ENCODE assay signal across 13 mouse cellular contexts in genomic region chr2:91942356-91942755, GRCm38 (mm10). TPM values are rescaled to one million over a fixed set of nuclear protein-coding genes. Genes with fewer than 3 reads are reported as not detected.
DNase-seq lines count a peak whose midpoint lies in the region; ATAC-seq and TF ChIP-seq lines count a peak whose summit lies in the region.
"Had no signal": no experiment of that assay in that cellular context is flagged by ENCODE, and none has a peak within 500 bp of the region (broad histone marks: within the 10 kb centered on the region; RNA-seq: fewer than 3 reads in every experiment).

No protein-coding gene starts in this region.

- no peak for TF ChIP-seq EP300 in liver, embryonic 14.5 days (IDR thresholded peaks at IDR 0.05; ENCODE audit: low read depth)

- peak; percentile 5 for DNase-seq in gastrocnemius, postnatal 25 days
- no peak for DNase-seq in gastrocnemius, postnatal 4 days (ENCODE audit: low spot score in 2 of 2)
- DNase-seq in liver, embryonic 14.5 days (ENCODE audit: low read depth in 3 of 3, low spot score in 3 of 3) = no peak
- DNase-seq in liver = no peak
- no peak for DNase-seq in G1E (ENCODE audit: low spot score)
- no peak for DNase-seq in spleen, postnatal 4 days (ENCODE audit: low spot score in 2 of 2)
- no peak for DNase-seq in forebrain, embryonic 14.5 days (ENCODE audit: low spot score)

- no peak overlapping the region for H3K27ac ChIP-seq in liver, embryonic 14.5 days
- no peak overlapping the region for H3K27ac ChIP-seq in forebrain, embryonic 14.5 days (ENCODE audit: low read depth, low read length)
- H3K27ac ChIP-seq: embryonic facial prominence, embryonic 13.5 days; lung, embryonic 15.5 days; stomach, embryonic 15.5 days had no signal

- TF ChIP-seq CTCF in liver, embryonic 14.5 days (IDR thresholded peaks at IDR 0.05; ENCODE audit: low read depth) = peak; percentile 76
- TF ChIP-seq CTCF in G1E (IDR thresholded peaks at IDR 0.05; ENCODE audit: low read depth, low read length) = peak; percentile 41

- 81% methylated on average over 6 of the region's 6 CpGs for WGBS in liver, embryonic 14.5 days (ENCODE audit: insufficient replicate concordance)
- WGBS in forebrain, embryonic 14.5 days = 69% methylated on average over 6 of the region's 6 CpGs

- H3K4me2 ChIP-seq in liver, embryonic 14.5 days (ENCODE audit: low read depth) = no peak overlapping the region
- H3K4me2 ChIP-seq in forebrain, embryonic 14.5 days (ENCODE audit: low read length) = no peak overlapping the region
- H3K4me2 ChIP-seq: embryonic facial prominence, embryonic 13.5 days; lung, embryonic 15.5 days; stomach, embryonic 15.5 days had no signal

- H3K4me3 ChIP-seq in liver, embryonic 14.5 days (ENCODE audit: insufficient read depth in 1 of 2, low read depth in 2 of 2, low read length in 2 of 2) = no peak overlapping the region
- H3K4me3 ChIP-seq in G1E (ENCODE audit: low read depth, low read length) = no peak overlapping the region
- no peak overlapping the region for H3K4me3 ChIP-seq in forebrain, embryonic 14.5 days (ENCODE audit: low read depth, low read length)
- H3K4me3 ChIP-seq: embryonic facial prominence, embryonic 13.5 days; lung, embryonic 15.5 days; stomach, embryonic 15.5 days had no signal

- no peaks in the 10 kb centered on the region for H3K27me3 ChIP-seq in liver, embryonic 14.5 days (ENCODE audit: control insufficient read depth, insufficient read depth, low read length)
- no peaks in the 10 kb centered on the region for H3K27me3 ChIP-seq in G1E (ENCODE audit: insufficient read depth, low read length)
- no peaks in the 10 kb centered on the region for H3K27me3 ChIP-seq in forebrain, embryonic 14.5 days (replicated peaks; ENCODE audit: control insufficient read depth, insufficient read depth, low read length)
- H3K27me3 ChIP-seq: embryonic facial prominence, embryonic 13.5 days; lung, embryonic 15.5 days; stomach, embryonic 15.5 days had no signal

- H3K9ac ChIP-seq in liver, embryonic 14.5 days (replicated peaks) = no peak overlapping the region
- H3K9ac ChIP-seq in forebrain, embryonic 14.5 days (ENCODE audit: low read length) = no peak overlapping the region
- H3K9ac ChIP-seq: embryonic facial prominence, embryonic 13.5 days; lung, embryonic 15.5 days; stomach, embryonic 15.5 days had no signal

- H3K36me3 ChIP-seq in liver, embryonic 14.5 days (replicated peaks; ENCODE audit: control insufficient read depth, insufficient read depth, low read depth) = peaks cover 42% of the 10 kb centered on the region
- peaks cover 100% of the 10 kb centered on the region for H3K36me3 ChIP-seq in G1E (replicated peaks)
- peaks cover 29% of the 10 kb centered on the region for H3K36me3 ChIP-seq in forebrain, embryonic 14.5 days (ENCODE audit: control insufficient read depth, insufficient read depth, low read length)

- ATAC-seq in liver, embryonic 14.5 days (ENCODE audit: insufficient read depth) = no peak
- ATAC-seq in G1E (ENCODE audit: extremely low read depth, insufficient number of reproducible peaks, low FRiP score, poor library complexity, severe bottlenecking) = no peak
- peak; percentile 52; the same call in 1 of the 2 replicates for ATAC-seq in megakaryocyte, adult 5-6 weeks (ENCODE audit: poor library complexity, severe bottlenecking)
- no peak for ATAC-seq in forebrain, embryonic 14.5 days
- ATAC-seq: midbrain, embryonic 16.5 days had no signal

- no peaks in the 10 kb centered on the region for H3K9me3 ChIP-seq in liver, embryonic 14.5 days (ENCODE audit: control insufficient read depth, low read length)
- H3K9me3 ChIP-seq in G1E (replicated peaks) = no peaks in the 10 kb centered on the region
- H3K9me3 ChIP-seq in forebrain, embryonic 14.5 days (replicated peaks; ENCODE audit: control insufficient read depth, low read length) = no peaks in the 10 kb centered on the region
- H3K9me3 ChIP-seq: embryonic facial prominence, embryonic 13.5 days; lung, embryonic 15.5 days; stomach, embryonic 15.5 days had no signal

- H3K4me1 ChIP-seq in liver, embryonic 14.5 days (replicated peaks; ENCODE audit: control insufficient read depth in 2 of 2, insufficient read depth in 2 of 2, low read length in 1 of 2) = peaks cover 9 to 18% of the 10 kb centered on the region in 2 experiments
- peaks cover 71% of the 10 kb centered on the region for H3K4me1 ChIP-seq in G1E (ENCODE audit: insufficient read depth, low read depth, low read length)
- peaks cover 7% of the 10 kb centered on the region; the same call in 1 of the 2 replicates for H3K4me1 ChIP-seq in forebrain, embryonic 14.5 days (ENCODE audit: control insufficient read depth, insufficient read depth, low read length)

RNA-seq across cellular contexts. Expression of gene Gm9821, which starts 3.1 kb away (rescaled TPM):
- not detected for total RNA-seq in gastrocnemius, postnatal 25 days (2021)
- total RNA-seq in gastrocnemius, postnatal 4 days (2021) = not detected
- 0.01 and 0.02 TPM in 2 replicates for polyA plus RNA-seq in liver, embryonic 14.5 days (2012; rRNA removed)
- 0.63 and 0.96 TPM in 2 replicates for polyA plus RNA-seq in liver, embryonic 14.5 days (2014; fragmentation: Nextera tagmentation; extraction: Ambion mirVana)
- not detected in 2 replicates for total RNA-seq in G1E (2014; fragmentation: Nextera tagmentation)
- total RNA-seq in G1E (2017) = 1.6 and 1.8 TPM in 2 replicates
- 0.07 and 0.10 TPM in 2 replicates for polyA plus RNA-seq in G1E (2012)
- total RNA-seq in megakaryocyte, adult 5-6 weeks (2015) = not detected in 2 replicates
- 0.69 TPM in 1 of 2 replicates, not detected in the other for total RNA-seq in megakaryocyte, adult 5-6 weeks (2017)
- polyA plus RNA-seq in forebrain, embryonic 14.5 days (2014; fragmentation: Nextera tagmentation; extraction: Ambion mirVana) = 0.20 and 0.30 TPM in 2 replicates
- polyA plus RNA-seq: midbrain, embryonic 16.5 days had no signal

RNA-seq across cellular contexts. Expression of gene Mdk, which starts 10.3 kb away (rescaled TPM):
- 1 to 10 TPM; 3.3 to 3.4 TPM for total RNA-seq in gastrocnemius, postnatal 25 days (2021)
- 100 to 1,000 TPM; 130 to 135 TPM for total RNA-seq in gastrocnemius, postnatal 4 days (2021)
- 13.2 and 19.3 TPM in 2 replicates for polyA plus RNA-seq in liver, embryonic 14.5 days (2012; rRNA removed)
- polyA plus RNA-seq in liver, embryonic 14.5 days (2014; fragmentation: Nextera tagmentation; extraction: Ambion mirVana) = 12.7 and 13.7 TPM in 2 replicates
- total RNA-seq in G1E (2014; fragmentation: Nextera tagmentation) (4.5 and 4.9 TPM in 2 replicates), G1E (2017) (0.76 and 0.81 TPM in 2 replicates)
- polyA plus RNA-seq in G1E (2012) = 5.5 and 5.8 TPM in 2 replicates
- total RNA-seq in megakaryocyte, adult 5-6 weeks (2015) = 1.3 and 2.2 TPM in 2 replicates
- not detected in 2 replicates for total RNA-seq in megakaryocyte, adult 5-6 weeks (2017)
- polyA plus RNA-seq in forebrain, embryonic 14.5 days (2014; fragmentation: Nextera tagmentation; extraction: Ambion mirVana) = 349 and 462 TPM in 2 replicates

RNA-seq across cellular contexts. Expression of gene Chrm4, which starts 15.3 kb away (rescaled TPM):
- not detected for total RNA-seq in gastrocnemius, postnatal 25 days (2021)
- under 1 TPM; 0.32 to 0.36 TPM for total RNA-seq in gastrocnemius, postnatal 4 days (2021)
- polyA plus RNA-seq in liver, embryonic 14.5 days (2012; rRNA removed) = 0.06 and 0.08 TPM in 2 replicates
- polyA plus RNA-seq in liver, embryonic 14.5 days (2014; fragmentation: Nextera tagmentation; extraction: Ambion mirVana) = not detected in 2 replicates
- total RNA-seq in G1E (2014; fragmentation: Nextera tagmentation) = 0.60 TPM in 1 of 2 replicates, not detected in the other
- total RNA-seq in G1E (2017) = 0.11 and 0.23 TPM in 2 replicates
- 0.04 TPM in 1 of 2 replicates, not detected in the other for polyA plus RNA-seq in G1E (2012)
- total RNA-seq in megakaryocyte, adult 5-6 weeks (2015) = not detected in 2 replicates
- not detected in 2 replicates for total RNA-seq in megakaryocyte, adult 5-6 weeks (2017)
- 0.83 and 1.2 TPM in 2 replicates for polyA plus RNA-seq in forebrain, embryonic 14.5 days (2014; fragmentation: Nextera tagmentation; extraction: Ambion mirVana)
- polyA plus RNA-seq: heart, embryonic 16.5 days; lung, embryonic 15.5 days had no signal

RNA-seq across cellular contexts. Expression of gene Dgkz, which starts 33.3 kb away (rescaled TPM):
- total RNA-seq in gastrocnemius, postnatal 25 days (2021) = 10 to 100 TPM; 32.3 to 34.8 TPM
- total RNA-seq in gastrocnemius, postnatal 4 days (2021) = 100 to 1,000 TPM in 1 of 2 experiments, 10 to 100 TPM in 1; 96.0 to 121 TPM
- 55.9 and 60.7 TPM in 2 replicates for polyA plus RNA-seq in liver, embryonic 14.5 days (2012; rRNA removed)
- 19.6 and 26.7 TPM in 2 replicates for polyA plus RNA-seq in liver, embryonic 14.5 days (2014; fragmentation: Nextera tagmentation; extraction: Ambion mirVana)
- total RNA-seq in G1E (2014; fragmentation: Nextera tagmentation) = 290 and 308 TPM in 2 replicates
- 115 and 146 TPM in 2 replicates for total RNA-seq in G1E (2017)
- polyA plus RNA-seq in G1E (2012) = 403 and 416 TPM in 2 replicates
- 94.1 and 114 TPM in 2 replicates for total RNA-seq in megakaryocyte, adult 5-6 weeks (2015)
- total RNA-seq in megakaryocyte, adult 5-6 weeks (2017) = 66.4 and 80.4 TPM in 2 replicates
- 26.7 and 29.1 TPM in 2 replicates for polyA plus RNA-seq in forebrain, embryonic 14.5 days (2014; fragmentation: Nextera tagmentation; extraction: Ambion mirVana)

Comparison
In these comparisons a context has a peak if more than half of its experiments do, and no peak if none do; other contexts are left out.
1. RNA of gene Mdk, which starts 10.3 kb away (total RNA-seq): 130 to 135 TPM in gastrocnemius, postnatal 4 days; 0.76 to 4.9 TPM in G1E, 3.3 to 3.4 TPM in gastrocnemius, postnatal 25 days and 1.3 to 2.2 TPM in megakaryocyte, adult 5-6 weeks; every median in the first group is over 10 times any median in the second.